ENCODE assay signal across 20 mouse cellular contexts in genomic region chr10:62730826-62731225, GRCm38 (mm10). TPM values are rescaled to one million over a fixed set of nuclear protein-coding genes. Genes with fewer than 3 reads are reported as not detected.
A peak's percentile ranks its signal among the peaks of the same experiment; 100 is the strongest.
DNase-seq lines count a peak whose midpoint lies in the region.
"Had no signal": no experiment of that assay in that cellular context is flagged by ENCODE, and none has a peak within 500 bp of the region (broad histone marks: within the 10 kb centered on the region; RNA-seq: fewer than 3 reads in every experiment).

No protein-coding gene starts in this region.

- DNase-seq in heart, adult 11 months: peak; percentile 62
- no peak for DNase-seq in heart, adult 8-10 months (ENCODE audit: low spot score)
- peak; percentile 15 for DNase-seq in retina, postnatal 1 day
- DNase-seq in retina, embryonic 14.5 days (ENCODE audit: low spot score): no peak
- DNase-seq in 3T3-L1 (ENCODE audit: low read depth, low spot score) (peak; percentile 35), NIH3T3 (ENCODE audit: low read depth) (peak; percentile 72)
- no peak for DNase-seq in cerebellum, adult 9-11 months
- DNase-seq in right cerebral cortex, postnatal 10 days (ENCODE audit: low spot score in 2 of 2): no peak
- DNase-seq: adrenal gland, adult 2 months; adrenal gland, adult 8-10 months; adrenal gland, postnatal 10 days; adrenal gland, postnatal 14 days; adrenal gland, postnatal 25 days; adrenal gland, postnatal 36 days; B cell, adult 2 months; cerebellum, adult 11 months; cerebellum, adult 11-12 months; cerebellum, adult 18-20 months; cerebellum, adult 2 months had no signal

RNA-seq across cellular contexts. Expression of gene Stox1, which starts 4.9 kb away (rescaled TPM):
- total RNA-seq in heart, adult 8-10 months (2022): under 1 TPM; 0.60 to 0.95 (median 0.77) TPM
- total RNA-seq: MEL had no signal

Comparison
In these comparisons a context has a peak if more than half of its experiments do, and no peak if none do; other contexts are left out.
1. DNase-seq: peak in heart, adult 11 months (single experiment), retina, postnatal 1 day (single experiment), 3T3-L1 (single experiment) and NIH3T3 (single experiment); none in heart, adult 8-10 months (single experiment), retina, embryonic 14.5 days (single experiment), cerebellum, adult 9-11 months (single experiment) and right cerebral cortex, postnatal 10 days (0 of 2).